Mouse (Mus musculus) bone marrow macrophage, adult 2 months (primary cell): ENCODE measurements around the gene Gm10073.

ENCODE experiments used
- CTCF ChIP-seq: IDR thresholded peaks from 2 replicates; pipeline ENCODE4 v1.5.1; 2012; ENCODE audit warnings: low read depth, mild to moderate bottlenecking, low read length, moderate library complexity
- POLR2A ChIP-seq: IDR thresholded peaks from 2 replicates; pipeline ENCODE4 v1.6.1; 2012; ENCODE audit warnings: mild to moderate bottlenecking, low read depth, low read length, borderline replicate concordance

DNA sequence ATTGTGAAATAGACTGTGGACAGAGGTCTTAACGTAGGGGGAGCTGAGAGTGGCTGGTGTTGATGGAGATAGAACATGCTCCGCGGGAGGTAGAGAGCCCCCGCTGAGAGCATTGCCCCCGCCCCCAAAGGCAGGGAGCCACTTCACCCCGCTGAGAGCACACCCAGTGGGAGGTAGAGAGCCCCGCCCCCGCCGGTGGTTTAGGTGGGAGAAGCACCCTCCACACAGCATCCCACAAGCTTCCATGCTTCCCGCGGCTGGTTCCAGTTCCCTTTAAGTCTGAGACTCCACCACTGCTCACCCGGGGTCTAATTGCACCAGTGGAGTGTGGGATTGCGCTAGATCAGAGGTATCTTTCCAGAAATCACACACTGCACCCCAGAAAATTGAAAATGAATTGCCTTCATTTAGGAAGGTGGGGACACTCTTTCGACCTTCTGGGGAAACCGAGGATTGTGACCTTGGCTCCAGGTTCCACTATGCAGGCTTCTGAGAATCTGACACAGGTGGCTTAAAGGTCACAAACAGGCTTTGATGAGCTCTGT, 33.4 kb upstream of the Gm10073 start:
- TF ChIP-seq CTCF (no peak), POLR2A (no peak)
